Mouse (Mus musculus) layer of hippocampus, adult 6 months (tissue): ENCODE results near the gene Tank. TPM values are rescaled to one million over a fixed set of nuclear protein-coding genes. Genes with fewer than 3 reads are reported as not detected.

Experiments
- long read RNA-seq, 2 experiments: library from polyadenylated mRNA; unstranded; transcript quantifications; one replicate each; pipeline ENCODE4 v2.0.0; 2019 to 2020
- polyA plus RNA-seq: library from polyadenylated mRNA; unstranded; fragments of <200 nt; fragmentation: Nextera tagmentation; gene quantifications from 2 replicates; pipeline ENCODE4 v1.2.3, GENCODE M21; 2021

Tank gene
- 20.2 and 20.7 TPM in 2 replicates for polyA plus RNA-seq
- long read RNA-seq, experiment 1, transcript Tank-203 (8 exons, 2,039 nt) = major isoform, 15 of 36 reads
- long read RNA-seq, experiment 1, partial matches to known transcripts = 6 of 36 reads
- long read RNA-seq, experiment 1, other reads (novel, unspliced or antisense) = 15 of 36 reads
- long read RNA-seq, experiment 2, transcript Tank-203 (8 exons, 2,039 nt) = major isoform, 61 of 116 reads
- long read RNA-seq, experiment 2, partial matches to known transcripts = 9 of 116 reads
- long read RNA-seq, experiment 2, other reads (novel, unspliced or antisense) = 45 of 116 reads

GRCm38 (mm10) chr2:61578433-61578832 is at the start of gene Tank:
Gene Tank (plus strand): TSS chr2:61578585.

Other genes with a start within 250 kb of the Tank start
- 192 and 198 TPM in 2 replicates for gene Psmd14, start 133.1 kb downstream of the Tank start, polyA plus RNA-seq
- gene Tbr1, start 224.3 kb downstream of the Tank start, polyA plus RNA-seq = 4.0 and 6.0 TPM in 2 replicates